Mouse (Mus musculus) retina, embryonic 14.5 days (tissue): Measurements from ENCODE around the gene 9230112D13Rik.

Source experiments
- DNase-seq: peaks from one replicate; pipeline ENCODE4 v3.0.0-alpha.2; 2015; ENCODE audit warnings: low spot score

The 9230112D13Rik gene

DNA sequence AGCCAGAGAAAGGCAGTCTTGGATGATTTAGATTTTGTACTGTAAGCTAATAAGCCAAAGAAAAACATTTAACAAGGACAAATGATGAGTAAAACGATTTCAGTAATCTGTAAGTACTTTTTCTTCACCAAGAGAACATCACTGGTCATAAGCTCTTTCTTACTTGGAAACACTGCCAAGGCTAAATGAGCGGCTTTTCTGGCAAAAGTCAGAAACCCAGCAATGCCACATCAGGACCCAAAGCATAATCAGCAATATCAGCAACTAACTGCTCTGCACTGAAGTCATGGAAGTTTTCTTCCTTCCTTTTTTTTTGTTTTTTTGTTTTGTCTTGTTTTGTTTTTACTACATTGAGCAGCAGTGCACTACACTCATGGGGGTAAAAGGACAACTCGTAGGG lies 25.3 kb downstream of the 9230112D13Rik start:
- DNase-seq = no peak

- no peak for DNase-seq
Measured at GRCm38 (mm10) chr14:34493682-34494081, 28.9 kb downstream of the 9230112D13Rik start.

- no peak for DNase-seq
Measured at GRCm38 (mm10) chr14:34492688-34493087, 29.9 kb downstream of the 9230112D13Rik start.

GRCm38 (mm10) chr14:34490965-34491364 lies 31.6 kb downstream of the 9230112D13Rik start:
- no peak for DNase-seq

GRCm38 (mm10) chr14:34489928-34490327 lies 32.7 kb downstream of the 9230112D13Rik start:
- DNase-seq = no peak

DNA sequence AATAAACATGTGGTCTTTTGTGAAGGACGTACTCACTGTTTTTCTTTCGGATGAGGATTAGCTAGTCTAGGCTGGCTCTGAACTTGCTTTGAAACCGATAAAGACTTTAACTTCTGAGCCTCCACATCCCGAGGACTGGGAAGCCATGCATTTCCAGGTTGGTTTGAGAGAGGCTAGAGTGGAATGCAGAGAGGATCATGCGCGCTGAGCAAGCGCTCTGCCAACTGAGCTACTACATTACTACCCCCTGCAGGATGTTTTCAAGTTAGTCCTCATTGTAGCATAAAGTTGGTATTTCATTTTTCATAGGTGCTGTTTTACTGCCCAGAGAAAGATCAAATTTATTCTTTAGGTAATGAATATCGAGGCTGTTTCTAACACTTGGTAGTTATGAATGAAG lies 36.4 kb downstream of the 9230112D13Rik start:
- DNase-seq = no peak

DNA sequence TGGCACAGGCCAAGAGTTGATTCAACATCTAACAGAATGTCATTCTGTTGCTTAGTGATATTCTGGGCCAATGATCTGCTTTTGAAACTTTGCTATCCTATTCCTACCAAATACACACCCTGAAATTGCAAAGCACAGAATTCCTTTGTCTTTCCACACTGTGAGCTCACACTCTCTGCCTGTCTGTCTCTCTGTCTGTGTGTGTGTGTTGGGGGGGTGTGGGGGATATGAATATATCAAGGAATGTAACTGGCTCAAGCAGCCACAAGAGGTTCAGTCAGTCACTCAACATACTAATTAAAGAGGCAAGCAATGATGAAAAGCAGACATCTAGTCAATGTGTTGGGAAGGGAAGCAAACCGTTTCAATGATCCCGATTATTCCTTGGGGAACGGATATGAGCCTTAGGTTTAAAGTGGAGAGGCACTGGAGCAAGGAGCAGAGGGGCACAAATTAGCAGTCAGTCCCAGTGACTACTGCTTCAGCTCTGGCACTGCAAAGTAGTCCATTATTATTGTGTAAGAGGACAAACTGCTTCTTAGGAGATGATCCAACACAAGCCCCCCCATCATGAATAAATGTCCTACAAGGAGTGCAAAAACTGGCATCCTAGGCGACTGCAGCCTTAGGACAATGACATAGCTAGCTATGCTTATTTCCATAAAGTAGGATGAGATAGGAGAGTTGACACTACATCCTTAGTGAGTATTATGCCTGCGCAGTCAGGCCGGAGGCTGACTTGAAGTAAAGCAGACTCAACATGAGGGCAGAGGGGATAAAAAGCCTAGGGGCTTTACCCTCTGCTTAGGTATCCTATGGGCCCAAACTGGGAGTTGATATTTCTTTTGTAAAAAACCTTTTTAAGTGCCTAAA lies 38.9 kb downstream of the 9230112D13Rik start:
- DNase-seq = no peak

DNA sequence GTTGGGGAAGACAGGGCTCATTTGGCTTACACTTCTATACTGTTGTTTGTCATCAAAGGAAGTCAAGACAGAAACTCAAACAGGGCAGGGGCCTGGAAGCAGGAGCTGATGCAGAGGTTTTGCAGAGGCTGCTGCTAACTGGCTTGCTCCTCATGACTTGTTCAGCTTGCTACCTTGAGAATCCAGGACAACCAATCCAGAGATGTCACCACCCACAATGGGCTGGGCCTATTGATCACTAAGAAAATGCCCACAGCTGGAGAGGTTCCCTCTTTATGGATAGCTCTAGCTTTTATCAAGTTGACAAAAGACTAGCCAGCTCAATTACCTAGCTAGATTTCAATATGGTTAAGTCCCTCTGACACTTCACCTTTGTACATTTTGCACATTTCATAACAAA lies 51.0 kb downstream of the 9230112D13Rik start:
- DNase-seq = no peak

DNA sequence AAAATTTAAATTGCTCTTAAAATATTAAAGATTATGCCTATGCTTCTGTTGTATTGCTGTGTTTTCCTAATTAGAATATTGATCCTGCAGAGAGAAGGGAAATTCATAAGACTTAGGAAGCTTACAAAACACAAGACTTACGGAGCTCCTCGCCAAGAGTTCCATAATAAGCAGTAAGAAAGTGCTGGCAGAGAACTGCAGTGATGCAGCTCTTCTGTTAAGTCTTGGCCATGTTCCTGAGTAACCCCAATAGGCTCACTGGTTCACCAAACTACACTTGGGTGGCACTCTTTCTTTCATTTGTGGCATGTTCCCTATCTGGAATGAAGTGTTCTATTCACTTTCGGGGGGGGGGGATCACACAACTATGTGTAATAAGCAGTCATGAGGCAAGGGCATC lies 56.3 kb downstream of the 9230112D13Rik start:
- DNase-seq = no peak
